Mouse (Mus musculus): ENCODE data around the gene Crtam. TPM values are rescaled to one million over a fixed set of nuclear protein-coding genes. Genes with fewer than 3 reads are reported as not detected.

Gene Crtam
- total RNA-seq, 1 experiment, result 0.22 TPM

DNA sequence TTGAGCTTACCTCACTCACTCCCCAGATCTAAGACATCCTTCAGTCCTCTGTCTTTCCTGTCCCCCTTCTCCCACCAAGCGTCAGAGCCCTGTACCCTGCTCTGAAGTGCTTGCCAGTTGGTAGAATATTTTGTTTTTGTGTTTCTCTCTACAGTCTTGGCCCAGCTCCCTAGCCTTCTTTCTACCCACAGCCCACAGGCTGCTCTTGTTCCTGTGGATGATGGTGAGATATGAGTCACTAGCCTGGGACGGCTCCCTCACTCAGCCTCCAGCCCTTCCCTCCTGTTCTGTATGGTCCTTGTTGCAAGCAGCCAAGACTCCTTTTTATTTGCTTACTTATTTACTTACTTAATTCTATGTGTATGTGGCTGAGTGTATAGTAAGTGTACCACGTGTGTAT, 16.1 kb upstream of the Crtam start:
- H3K27ac ChIP-seq (ENCODE audit: insufficient read depth, low read depth, low read length, poor library complexity, severe bottlenecking), result no peak overlapping the region
- in situ Hi-C loops (cut with MboI; ENCODE audit: low sequenced_read_pairs in 2 of 2, unreplicated experiment in 2 of 2), result loop anchor here in 1 of 2 experiments (10.0 kb wide), 1 partner anchor 186 kb away; no protein-coding TSS in a partner anchor
- peaks cover 0 to 1% of the 10 kb centered on the region in 2 experiments; a peak in 1 of 4 replicates for H3K4me1 ChIP-seq (ENCODE audit: control insufficient read depth in 2 of 2, insufficient read depth in 2 of 2, low read length in 2 of 2, poor library complexity in 1 of 2)
- no peaks in the 10 kb centered on the region for H3K9me3 ChIP-seq (ENCODE audit: control insufficient read depth, insufficient read depth, low read depth, low read length)
- H3K36me3 ChIP-seq (ENCODE audit: control insufficient read depth, insufficient read depth, low read length, poor library complexity, severe bottlenecking), result no peaks in the 10 kb centered on the region
- no peak overlapping the region for H3K4me3 ChIP-seq (ENCODE audit: insufficient read depth in 1 of 2, low read depth in 1 of 2, low read length in 2 of 2, poor library complexity in 1 of 2, severe bottlenecking in 1 of 2)
- no peak for DNase-seq (ENCODE audit: low read depth, low spot score)
- no peak overlapping the region for H3K9ac ChIP-seq (ENCODE audit: insufficient read depth, low read depth, low read length, poor library complexity, severe bottlenecking)
- TF ChIP-seq HCFC1 (IDR thresholded peaks at IDR 0.05; ENCODE audit: borderline replicate concordance, insufficient read depth, low read length) (no peak), CHD2 (IDR thresholded peaks at IDR 0.05; ENCODE audit: low read depth, low read length) (no peak), ZNF384 (IDR thresholded peaks at IDR 0.05; ENCODE audit: low read depth, low read length) (no peak), MAFK (IDR thresholded peaks at IDR 0.05; ENCODE audit: insufficient read depth, low read depth, low read length) (no peak), ZC3H11A (IDR thresholded peaks at IDR 0.05; ENCODE audit: borderline replicate concordance, low read depth, low read length) (no peak)

DNA sequence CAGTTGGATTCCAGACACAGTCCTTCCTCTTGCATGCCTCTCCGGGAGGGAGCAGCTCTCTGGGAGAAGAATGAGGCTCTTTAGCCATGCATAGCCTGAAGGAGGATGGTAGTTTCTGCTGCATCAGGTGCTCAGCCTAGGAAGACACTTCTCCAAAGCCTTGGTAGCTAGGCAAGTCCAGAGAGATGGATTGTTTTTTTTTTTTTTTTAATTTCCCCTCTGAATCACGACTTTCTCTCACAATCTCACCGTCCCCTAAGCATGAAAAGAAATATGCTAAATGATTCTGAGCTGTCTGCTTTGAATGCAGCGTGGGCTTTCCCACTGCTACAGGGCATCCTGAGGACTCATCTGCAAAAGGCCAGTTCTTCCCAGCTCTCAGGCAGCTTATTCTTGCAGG, 10.1 kb upstream of the Crtam start:
- Histone ChIP-seq H3K9ac (ENCODE audit: insufficient read depth, low read depth, low read length, poor library complexity, severe bottlenecking) (no peak overlapping the region), H3K36me3 (ENCODE audit: control insufficient read depth, insufficient read depth, low read length, poor library complexity, severe bottlenecking) (no peaks in the 10 kb centered on the region), H3K4me3 (ENCODE audit: insufficient read depth in 1 of 2, low read depth in 1 of 2, low read length in 2 of 2, poor library complexity in 1 of 2, severe bottlenecking in 1 of 2) (no peak overlapping the region), H3K9me3 (ENCODE audit: control insufficient read depth, insufficient read depth, low read depth, low read length) (no peaks in the 10 kb centered on the region), H3K4me1 (ENCODE audit: control insufficient read depth in 2 of 2, insufficient read depth in 2 of 2, low read length in 2 of 2, poor library complexity in 1 of 2) (no peaks in the 10 kb centered on the region), H3K27ac (ENCODE audit: insufficient read depth, low read depth, low read length, poor library complexity, severe bottlenecking) (no peak overlapping the region)
- TF ChIP-seq ZNF384 (IDR thresholded peaks at IDR 0.05; ENCODE audit: low read depth, low read length) (no peak), HCFC1 (IDR thresholded peaks at IDR 0.05; ENCODE audit: borderline replicate concordance, insufficient read depth, low read length) (no peak), MAFK (IDR thresholded peaks at IDR 0.05; ENCODE audit: insufficient read depth, low read depth, low read length) (no peak), CHD2 (IDR thresholded peaks at IDR 0.05; ENCODE audit: low read depth, low read length) (no peak), ZC3H11A (IDR thresholded peaks at IDR 0.05; ENCODE audit: borderline replicate concordance, low read depth, low read length) (no peak)
- in situ Hi-C loops (cut with MboI; ENCODE audit: low sequenced_read_pairs in 2 of 2, unreplicated experiment in 2 of 2), result no loop called here
- no peak for DNase-seq (ENCODE audit: low read depth, low spot score)

DNA sequence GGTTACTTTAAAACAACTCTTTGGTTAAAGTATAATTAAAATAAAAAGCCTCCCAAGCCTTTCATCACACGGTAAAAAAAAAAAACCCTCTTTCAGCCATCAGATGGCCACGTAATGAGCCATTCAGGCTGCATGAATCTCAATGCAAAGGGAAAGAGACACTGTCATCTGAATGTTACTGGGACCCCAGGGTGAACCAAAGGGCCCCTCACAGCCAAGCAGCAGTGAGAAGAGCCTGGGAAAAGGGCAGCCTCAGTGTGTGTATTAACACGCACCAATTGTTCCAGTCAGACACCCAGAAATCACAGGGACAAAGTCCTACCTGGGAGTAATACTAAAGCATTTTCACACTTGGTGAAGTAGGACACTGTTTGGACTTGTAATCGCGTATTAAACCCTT, 8.0 kb upstream of the Crtam start:
- no peaks in the 10 kb centered on the region for H3K4me1 ChIP-seq (ENCODE audit: control insufficient read depth in 2 of 2, insufficient read depth in 2 of 2, low read length in 2 of 2, poor library complexity in 1 of 2)
- no peak for DNase-seq (ENCODE audit: low read depth, low spot score)
- H3K9ac ChIP-seq (ENCODE audit: insufficient read depth, low read depth, low read length, poor library complexity, severe bottlenecking), result no peak overlapping the region
- TF ChIP-seq HCFC1 (IDR thresholded peaks at IDR 0.05; ENCODE audit: borderline replicate concordance, insufficient read depth, low read length), result no peak
- TF ChIP-seq MAFK (IDR thresholded peaks at IDR 0.05; ENCODE audit: insufficient read depth, low read depth, low read length), result no peak
- TF ChIP-seq ZNF384 (IDR thresholded peaks at IDR 0.05; ENCODE audit: low read depth, low read length), result no peak
- no peak for TF ChIP-seq ZC3H11A (IDR thresholded peaks at IDR 0.05; ENCODE audit: borderline replicate concordance, low read depth, low read length)
- TF ChIP-seq CHD2 (IDR thresholded peaks at IDR 0.05; ENCODE audit: low read depth, low read length), result no peak
- no peaks in the 10 kb centered on the region for H3K9me3 ChIP-seq (ENCODE audit: control insufficient read depth, insufficient read depth, low read depth, low read length)
- no peak overlapping the region for H3K27ac ChIP-seq (ENCODE audit: insufficient read depth, low read depth, low read length, poor library complexity, severe bottlenecking)
- H3K36me3 ChIP-seq (ENCODE audit: control insufficient read depth, insufficient read depth, low read length, poor library complexity, severe bottlenecking), result no peaks in the 10 kb centered on the region
- H3K4me3 ChIP-seq (ENCODE audit: insufficient read depth in 1 of 2, low read depth in 1 of 2, low read length in 2 of 2, poor library complexity in 1 of 2, severe bottlenecking in 1 of 2), result no peak overlapping the region
- in situ Hi-C loops (cut with MboI; ENCODE audit: low sequenced_read_pairs in 2 of 2, unreplicated experiment in 2 of 2), result no loop called here

DNA sequence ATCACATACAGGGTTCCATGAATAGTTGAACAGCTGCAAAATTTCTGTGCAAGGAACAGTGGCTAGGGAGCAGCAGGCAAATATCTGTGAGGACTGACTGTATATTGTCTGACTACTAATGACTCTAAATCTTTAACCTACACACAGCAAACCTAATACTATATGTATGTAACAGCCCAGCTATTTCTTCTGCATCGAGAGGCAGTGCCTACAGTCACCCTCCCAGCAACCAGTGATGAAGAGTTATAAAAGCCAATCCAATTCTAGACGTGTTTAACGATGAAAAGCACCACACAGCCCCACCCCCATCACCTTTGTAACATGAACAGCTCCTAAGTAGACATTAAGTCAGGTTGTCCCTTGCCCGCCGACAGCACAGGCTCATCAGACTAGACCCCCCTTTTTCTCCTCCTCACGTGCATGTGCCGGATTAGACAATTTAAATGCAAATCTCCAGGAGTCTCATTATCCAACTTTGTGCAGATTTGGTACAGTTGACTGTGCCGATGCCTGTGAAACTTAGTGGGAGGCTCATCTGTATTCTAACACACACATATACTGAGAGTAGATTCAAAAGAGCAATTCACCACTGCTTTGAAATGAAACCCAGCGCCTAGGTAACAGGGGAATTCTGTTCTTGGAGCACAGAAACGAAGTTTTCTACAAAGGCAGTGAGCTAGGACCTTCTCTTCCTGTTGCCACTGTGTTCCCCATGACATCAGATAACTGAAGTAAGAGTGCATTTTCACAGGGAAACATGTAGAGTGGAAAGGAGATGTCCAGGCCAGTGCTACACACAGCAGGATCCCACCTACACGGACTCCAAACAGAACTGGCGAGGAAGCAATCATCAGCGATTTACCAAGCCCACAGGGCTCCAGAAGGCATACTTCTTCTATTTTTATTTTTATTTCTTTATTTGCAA, 7.3 kb upstream of the Crtam start:
- in situ Hi-C loops (cut with MboI; ENCODE audit: low sequenced_read_pairs in 2 of 2, unreplicated experiment in 2 of 2), result no loop called here
- no peak for DNase-seq (ENCODE audit: low read depth, low spot score)
- Histone ChIP-seq H3K4me3 (ENCODE audit: insufficient read depth in 1 of 2, low read depth in 1 of 2, low read length in 2 of 2, poor library complexity in 1 of 2, severe bottlenecking in 1 of 2) (no peak overlapping the region), H3K9ac (ENCODE audit: insufficient read depth, low read depth, low read length, poor library complexity, severe bottlenecking) (no peak overlapping the region), H3K9me3 (ENCODE audit: control insufficient read depth, insufficient read depth, low read depth, low read length) (no peaks in the 10 kb centered on the region), H3K4me1 (ENCODE audit: control insufficient read depth in 2 of 2, insufficient read depth in 2 of 2, low read length in 2 of 2, poor library complexity in 1 of 2) (no peaks in the 10 kb centered on the region), H3K36me3 (ENCODE audit: control insufficient read depth, insufficient read depth, low read length, poor library complexity, severe bottlenecking) (no peaks in the 10 kb centered on the region), H3K27ac (ENCODE audit: insufficient read depth, low read depth, low read length, poor library complexity, severe bottlenecking) (no peak overlapping the region)
- TF ChIP-seq CHD2 (IDR thresholded peaks at IDR 0.05; ENCODE audit: low read depth, low read length), result no peak
- no peak for TF ChIP-seq HCFC1 (IDR thresholded peaks at IDR 0.05; ENCODE audit: borderline replicate concordance, insufficient read depth, low read length)
- TF ChIP-seq ZC3H11A (IDR thresholded peaks at IDR 0.05; ENCODE audit: borderline replicate concordance, low read depth, low read length), result no peak
- no peak for TF ChIP-seq ZNF384 (IDR thresholded peaks at IDR 0.05; ENCODE audit: low read depth, low read length)
- no peak for TF ChIP-seq MAFK (IDR thresholded peaks at IDR 0.05; ENCODE audit: insufficient read depth, low read depth, low read length)

Data from ES-E14 (cell line).